Mouse (Mus musculus) lung, postnatal 0 days (tissue): ENCODE data around the gene Slc26a10.

Source experiments
- CTCF ChIP-seq: IDR thresholded peaks from 2 replicates; pipeline ENCODE4 v1.5.1; 2016; ENCODE audit warnings: antibody characterized with exemption, mild to moderate bottlenecking
- EP300 ChIP-seq: IDR thresholded peaks from 2 replicates; pipeline ENCODE4 v1.6.1; 2016; ENCODE audit warnings: antibody characterized with exemption, mild to moderate bottlenecking, control low read depth

GRCm38 (mm10) chr10:127177719-127178118, 2.7 kb downstream of the Slc26a10 start:
- TF ChIP-seq CTCF (peak; percentile 90), EP300 (no peak)
